Mouse (Mus musculus): ENCODE data around the gene Cxcl16.

- TF ChIP-seq CTCF (IDR thresholded peaks at IDR 0.05; ENCODE audit: low read depth, low read length) (no peak), POLR2A (IDR thresholded peaks at IDR 0.05; ENCODE audit: extremely low read depth, insufficient read depth, low read length) (no peak)
These were observed 19.1 kb downstream of the Cxcl16 start for GRCm38 (mm10) chr11:70440637-70441036.
